Mouse (Mus musculus) brain, embryonic 14.5 days (tissue): Measurements from ENCODE around the gene Sh3yl1.

Source experiments
- CTCF ChIP-seq: fragments of 200-500 bp; IDR thresholded peaks from 2 replicates; pipeline ENCODE4 v1.5.1; 2012; ENCODE audit warnings: inconsistent platforms, mild to moderate bottlenecking, moderate library complexity, borderline replicate concordance; ENCODE audit not compliant: insufficient read depth, insufficient read length; ENCODE audit errors: extremely low read depth
- POLR2A ChIP-seq: fragments of 200-500 bp; IDR thresholded peaks from 2 replicates; pipeline ENCODE4 v1.6.1; 2012; ENCODE audit warnings: mild to moderate bottlenecking, inconsistent platforms, borderline replicate concordance; ENCODE audit not compliant: poor library complexity, insufficient read depth, insufficient read length, severe bottlenecking; ENCODE audit errors: extremely low read depth

DNA sequence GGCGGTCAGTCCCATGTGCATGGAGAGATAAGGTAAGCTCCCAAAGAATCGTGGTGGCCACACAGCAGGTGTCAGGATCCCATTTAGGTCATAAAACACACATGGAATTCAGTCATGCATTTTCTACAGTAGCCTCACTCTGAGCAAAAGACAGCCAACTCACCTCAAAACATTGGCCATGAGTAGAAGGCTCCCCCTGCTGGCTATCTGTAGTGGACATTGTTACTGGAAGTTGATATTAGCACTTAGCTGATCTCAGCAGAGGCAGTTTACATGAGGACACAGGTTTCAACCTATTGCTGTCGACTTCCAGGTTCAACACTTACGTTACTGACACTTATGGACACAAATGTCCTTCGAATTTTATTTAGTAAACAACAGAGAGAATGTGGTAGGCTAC, 21.4 kb upstream of the Sh3yl1 start:
- no peak for TF ChIP-seq POLR2A
- TF ChIP-seq CTCF = peak; percentile 75; the same call in 1 of the 2 replicates
